Mouse (Mus musculus): ENCODE measurements around the gene Gimap1.

DNA sequence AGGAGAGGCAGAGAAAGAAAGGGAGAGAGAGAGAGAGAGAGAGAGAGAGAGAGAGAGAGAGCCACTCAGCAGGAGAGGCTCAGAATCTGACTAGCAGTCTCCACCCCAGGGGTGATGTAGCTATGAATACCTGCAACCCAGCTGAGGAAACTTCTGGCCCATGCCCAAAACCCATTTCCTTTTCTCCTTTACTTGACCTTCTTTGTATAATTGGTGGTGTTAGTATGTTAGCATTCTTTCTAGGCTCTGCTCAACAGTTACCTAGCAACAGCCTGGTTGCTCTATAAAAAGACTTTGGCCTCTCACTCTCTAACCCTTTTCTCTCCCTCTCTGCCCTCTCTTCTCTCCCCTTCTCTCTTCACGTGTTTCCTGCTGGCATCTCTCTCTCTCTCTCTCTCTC, 13.4 kb upstream of the Gimap1 start:
- TF ChIP-seq CTCF (IDR thresholded peaks at IDR 0.05; ENCODE audit: low read depth), result no peak
- no peak for TF ChIP-seq EP300 (IDR thresholded peaks at IDR 0.05; ENCODE audit: low read depth)
